Comparison of ENCODE assay signal across 21 mouse cellular contexts in the genomic region with DNA sequence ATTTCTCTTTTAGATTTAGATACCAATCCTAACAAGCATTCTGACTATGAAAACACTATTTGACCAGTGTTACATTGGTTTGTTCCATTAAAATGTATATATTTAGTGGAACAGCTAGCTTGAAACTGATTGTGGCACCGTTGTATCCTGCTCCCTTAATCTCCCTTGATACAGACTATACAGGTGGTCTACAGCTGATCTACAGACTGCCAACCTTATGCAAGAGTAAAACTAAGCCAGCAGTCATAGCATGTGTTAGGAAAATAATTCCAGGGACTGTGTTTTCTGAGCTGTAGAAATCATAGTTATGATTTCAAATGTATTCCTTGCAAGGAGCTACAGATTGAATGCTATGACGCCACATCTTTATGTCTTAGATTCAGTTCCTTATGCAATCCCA.
A peak's percentile ranks its signal among the peaks of the same experiment; 100 is the strongest.
DNase-seq lines count a peak whose midpoint lies in the region; ATAC-seq and TF ChIP-seq lines count a peak whose summit lies in the region.
"Had no signal": no experiment of that assay in that cellular context is flagged by ENCODE, and none has a peak within 500 bp of the region (broad histone marks: within the 10 kb centered on the region; RNA-seq: fewer than 3 reads in every experiment).

No protein-coding gene starts in this region.

- H3K4me3 ChIP-seq in forebrain, embryonic 15.5 days: no peak overlapping the region
- no peak overlapping the region for H3K4me3 ChIP-seq in forebrain, embryonic 13.5 days
- no peak overlapping the region for H3K4me3 ChIP-seq in forebrain, embryonic 16.5 days (replicated peaks; ENCODE audit: low read length)
- H3K4me3 ChIP-seq in forebrain, embryonic 12.5 days (replicated peaks): no peak overlapping the region
- H3K4me3 ChIP-seq in forebrain, postnatal 0 days (ENCODE audit: low read depth, low read length): no peak overlapping the region
- H3K4me3 ChIP-seq in forebrain, embryonic 11.5 days (ENCODE audit: low read depth, low read length): no peak overlapping the region

- peak; percentile 44 for DNase-seq in forebrain, postnatal 0 days
- DNase-seq in forebrain, embryonic 11.5 days (ENCODE audit: low spot score): no peak
- DNase-seq: adrenal gland, adult 2 months; adrenal gland, adult 8-10 months; adrenal gland, postnatal 10 days; adrenal gland, postnatal 14 days; adrenal gland, postnatal 25 days; adrenal gland, postnatal 36 days; B cell, adult 2 months; cerebellum, adult 11 months; cerebellum, adult 11-12 months; cerebellum, adult 18-20 months had no signal

- 80% methylated on average over 2 of the region's 2 CpGs for WGBS in forebrain, embryonic 15.5 days
- WGBS in forebrain, embryonic 13.5 days: 93% methylated on average over 2 of the region's 2 CpGs
- 77% methylated on average over 2 of the region's 2 CpGs for WGBS in forebrain, embryonic 16.5 days
- 94% methylated on average over 2 of the region's 2 CpGs for WGBS in forebrain, embryonic 12.5 days
- WGBS in forebrain, postnatal 0 days: 72% methylated on average over 2 of the region's 2 CpGs
- WGBS in forebrain, embryonic 11.5 days: 95% methylated on average over 2 of the region's 2 CpGs

- H3K36me3 ChIP-seq in forebrain, embryonic 15.5 days: no peaks in the 10 kb centered on the region
- H3K36me3 ChIP-seq in forebrain, embryonic 13.5 days (ENCODE audit: poor library complexity, severe bottlenecking): no peaks in the 10 kb centered on the region
- no peaks in the 10 kb centered on the region for H3K36me3 ChIP-seq in forebrain, embryonic 16.5 days (ENCODE audit: control insufficient read depth, insufficient read depth)
- no peaks in the 10 kb centered on the region for H3K36me3 ChIP-seq in forebrain, embryonic 12.5 days (replicated peaks)
- no peaks in the 10 kb centered on the region for H3K36me3 ChIP-seq in forebrain, postnatal 0 days (ENCODE audit: insufficient read depth)
- H3K36me3 ChIP-seq in forebrain, embryonic 11.5 days (ENCODE audit: control insufficient read depth, insufficient read depth, low read length): no peaks in the 10 kb centered on the region
- H3K36me3 ChIP-seq: G1E had no signal

- H3K27ac ChIP-seq in forebrain, embryonic 15.5 days (replicated peaks): no peak overlapping the region
- H3K27ac ChIP-seq in forebrain, embryonic 13.5 days: no peak overlapping the region
- H3K27ac ChIP-seq in forebrain, embryonic 16.5 days (ENCODE audit: low read length): no peak overlapping the region
- H3K27ac ChIP-seq in forebrain, embryonic 12.5 days: no peak overlapping the region
- no peak overlapping the region for H3K27ac ChIP-seq in forebrain, postnatal 0 days (ENCODE audit: low read depth, low read length)
- no peak overlapping the region for H3K27ac ChIP-seq in forebrain, embryonic 11.5 days (ENCODE audit: low read depth, low read length)

- H3K4me2 ChIP-seq in forebrain, embryonic 15.5 days (replicated peaks): no peak overlapping the region
- no peak overlapping the region for H3K4me2 ChIP-seq in forebrain, embryonic 13.5 days
- H3K4me2 ChIP-seq in forebrain, embryonic 16.5 days (ENCODE audit: low read length): no peak overlapping the region
- H3K4me2 ChIP-seq in forebrain, embryonic 12.5 days: no peak overlapping the region
- H3K4me2 ChIP-seq in forebrain, postnatal 0 days (ENCODE audit: low read depth): no peak overlapping the region
- no peak overlapping the region for H3K4me2 ChIP-seq in forebrain, embryonic 11.5 days (ENCODE audit: low read depth, low read length, severe bottlenecking)

- no peaks in the 10 kb centered on the region for H3K27me3 ChIP-seq in forebrain, embryonic 15.5 days
- no peaks in the 10 kb centered on the region for H3K27me3 ChIP-seq in forebrain, embryonic 13.5 days
- no peaks in the 10 kb centered on the region for H3K27me3 ChIP-seq in forebrain, embryonic 16.5 days (replicated peaks; ENCODE audit: control insufficient read depth, insufficient read depth, low read length)
- H3K27me3 ChIP-seq in forebrain, embryonic 12.5 days: no peaks in the 10 kb centered on the region
- no peaks in the 10 kb centered on the region for H3K27me3 ChIP-seq in forebrain, postnatal 0 days (ENCODE audit: insufficient read depth, low read length)
- no peaks in the 10 kb centered on the region for H3K27me3 ChIP-seq in forebrain, embryonic 11.5 days (ENCODE audit: control insufficient read depth, insufficient read depth, low read length)
- H3K27me3 ChIP-seq: CH12.LX, Patski had no signal

- no peak overlapping the region for H3K9ac ChIP-seq in forebrain, embryonic 15.5 days (replicated peaks)
- no peak overlapping the region for H3K9ac ChIP-seq in forebrain, embryonic 13.5 days
- H3K9ac ChIP-seq in forebrain, embryonic 16.5 days (replicated peaks; ENCODE audit: low read depth, low read length): no peak overlapping the region
- no peak overlapping the region for H3K9ac ChIP-seq in forebrain, embryonic 12.5 days
- no peak overlapping the region for H3K9ac ChIP-seq in forebrain, postnatal 0 days
- H3K9ac ChIP-seq in forebrain, embryonic 11.5 days (ENCODE audit: low read length): no peak overlapping the region

- TF ChIP-seq CTCF in forebrain, postnatal 0 days (IDR thresholded peaks at IDR 0.05; ENCODE audit: low read depth): no peak

- no peaks in the 10 kb centered on the region for H3K9me3 ChIP-seq in forebrain, embryonic 15.5 days
- no peaks in the 10 kb centered on the region for H3K9me3 ChIP-seq in forebrain, embryonic 13.5 days (replicated peaks)
- H3K9me3 ChIP-seq in forebrain, embryonic 16.5 days (ENCODE audit: control insufficient read depth, low read length): no peaks in the 10 kb centered on the region
- no peaks in the 10 kb centered on the region for H3K9me3 ChIP-seq in forebrain, embryonic 12.5 days
- no peaks in the 10 kb centered on the region for H3K9me3 ChIP-seq in forebrain, postnatal 0 days (ENCODE audit: low read length)
- no peaks in the 10 kb centered on the region for H3K9me3 ChIP-seq in forebrain, embryonic 11.5 days (ENCODE audit: control insufficient read depth, low read length)
- H3K9me3 ChIP-seq: G1E had no signal

- ATAC-seq in forebrain, embryonic 15.5 days (replicated peaks): 0 out of 2 replicates have a peak, but pooled peaks have one; percentile 46
- ATAC-seq in forebrain, embryonic 13.5 days: no peak; the same call in 1 of the 2 replicates
- peak; percentile 64; the same call in 1 of the 2 replicates for ATAC-seq in forebrain, embryonic 16.5 days
- no peak for ATAC-seq in forebrain, embryonic 12.5 days (ENCODE audit: low FRiP score)
- peak; percentile 71 for ATAC-seq in forebrain, postnatal 0 days
- no peak for ATAC-seq in forebrain, embryonic 11.5 days (replicated peaks; ENCODE audit: low FRiP score)
- ATAC-seq: activated CD4-positive, CD25-positive, alpha-beta regulatory T cell, adult 4 months; CD4-positive, CD25-positive, alpha-beta regulatory T cell, adult 4 months; Patski had no signal

- no peaks in the 10 kb centered on the region for H3K4me1 ChIP-seq in forebrain, embryonic 15.5 days
- no peaks in the 10 kb centered on the region for H3K4me1 ChIP-seq in forebrain, embryonic 13.5 days
- no peaks in the 10 kb centered on the region for H3K4me1 ChIP-seq in forebrain, embryonic 16.5 days (replicated peaks; ENCODE audit: control insufficient read depth, insufficient read depth, low read length)
- no peaks in the 10 kb centered on the region for H3K4me1 ChIP-seq in forebrain, embryonic 12.5 days
- H3K4me1 ChIP-seq in forebrain, postnatal 0 days (ENCODE audit: insufficient read depth): no peaks in the 10 kb centered on the region
- no peaks in the 10 kb centered on the region for H3K4me1 ChIP-seq in forebrain, embryonic 11.5 days (replicated peaks; ENCODE audit: control insufficient read depth, insufficient read depth, low read length)

Comparison
In these comparisons a context has a peak if more than half of its experiments do, and no peak if none do; other contexts are left out.
1. ATAC-seq: peak in forebrain, embryonic 15.5 days (single experiment), forebrain, embryonic 16.5 days (single experiment) and forebrain, postnatal 0 days (single experiment); none in forebrain, embryonic 13.5 days (single experiment), forebrain, embryonic 12.5 days (single experiment) and forebrain, embryonic 11.5 days (single experiment).